Mouse (Mus musculus): ENCODE measurements around the gene Vps25. TPM values are rescaled to one million over a fixed set of nuclear protein-coding genes. Genes with fewer than 3 reads are reported as not detected.

Vps25 gene
- polyA plus RNA-seq, 1 experiment, result 19.2 TPM

DNA sequence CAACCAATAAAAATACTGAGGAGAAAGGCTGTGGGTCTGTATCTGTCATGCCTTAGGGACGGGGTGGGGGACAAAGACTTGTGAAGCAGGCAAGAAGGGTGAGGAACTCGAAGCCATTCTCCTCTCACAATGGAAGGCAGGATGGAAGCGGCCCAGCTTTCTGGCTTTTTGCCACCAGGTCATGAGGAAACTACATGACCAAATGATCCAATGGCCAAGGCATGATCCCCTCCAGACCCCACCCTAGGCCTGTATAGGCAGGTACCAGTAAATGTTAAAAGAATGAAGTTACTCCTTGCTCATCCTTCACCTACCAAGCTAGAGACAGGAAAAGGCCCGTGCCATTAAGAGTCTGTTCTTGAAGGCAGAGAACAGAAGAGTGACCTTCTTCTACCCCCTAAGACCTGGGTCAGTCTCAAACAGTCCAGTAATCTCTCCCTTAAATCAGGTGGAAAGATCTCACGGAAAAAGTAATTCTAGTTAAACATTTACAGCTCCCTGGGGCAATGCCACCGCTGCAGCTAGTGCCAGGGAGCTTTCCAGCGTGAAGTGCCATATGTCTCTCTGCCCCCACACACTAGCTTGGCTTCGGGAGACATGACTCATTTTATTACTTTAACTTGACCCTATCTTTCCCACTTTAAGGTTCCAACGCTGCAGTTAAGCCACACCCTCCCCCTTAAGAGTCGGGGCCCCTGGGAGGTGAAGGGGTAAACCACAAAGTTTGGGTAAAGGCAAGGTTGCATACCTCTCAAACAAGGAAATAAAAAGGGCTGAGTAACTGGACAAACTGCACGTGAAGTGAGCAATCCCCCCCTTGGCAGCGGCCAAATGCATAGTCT lies 24.1 kb downstream of the Vps25 start:
- H3K4me3 ChIP-seq (replicated peaks), result peak overlapping the region; percentile 83
- H3K9me3 ChIP-seq (ENCODE audit: control insufficient read depth, low read length), result no peaks in the 10 kb centered on the region
- TF ChIP-seq TAL1 (IDR thresholded peaks at IDR 0.05; ENCODE audit: low read length), result no peak
- peak; percentile 46 for TF ChIP-seq GATA1 (IDR thresholded peaks at IDR 0.05; ENCODE audit: low read length)
- peaks cover 43% of the 10 kb centered on the region for H3K36me3 ChIP-seq (ENCODE audit: control insufficient read depth)
- H3K27me3 ChIP-seq (ENCODE audit: control insufficient read depth), result peaks cover 5% of the 10 kb centered on the region
- peaks cover 38% of the 10 kb centered on the region for H3K4me1 ChIP-seq (ENCODE audit: control insufficient read depth)

DNA sequence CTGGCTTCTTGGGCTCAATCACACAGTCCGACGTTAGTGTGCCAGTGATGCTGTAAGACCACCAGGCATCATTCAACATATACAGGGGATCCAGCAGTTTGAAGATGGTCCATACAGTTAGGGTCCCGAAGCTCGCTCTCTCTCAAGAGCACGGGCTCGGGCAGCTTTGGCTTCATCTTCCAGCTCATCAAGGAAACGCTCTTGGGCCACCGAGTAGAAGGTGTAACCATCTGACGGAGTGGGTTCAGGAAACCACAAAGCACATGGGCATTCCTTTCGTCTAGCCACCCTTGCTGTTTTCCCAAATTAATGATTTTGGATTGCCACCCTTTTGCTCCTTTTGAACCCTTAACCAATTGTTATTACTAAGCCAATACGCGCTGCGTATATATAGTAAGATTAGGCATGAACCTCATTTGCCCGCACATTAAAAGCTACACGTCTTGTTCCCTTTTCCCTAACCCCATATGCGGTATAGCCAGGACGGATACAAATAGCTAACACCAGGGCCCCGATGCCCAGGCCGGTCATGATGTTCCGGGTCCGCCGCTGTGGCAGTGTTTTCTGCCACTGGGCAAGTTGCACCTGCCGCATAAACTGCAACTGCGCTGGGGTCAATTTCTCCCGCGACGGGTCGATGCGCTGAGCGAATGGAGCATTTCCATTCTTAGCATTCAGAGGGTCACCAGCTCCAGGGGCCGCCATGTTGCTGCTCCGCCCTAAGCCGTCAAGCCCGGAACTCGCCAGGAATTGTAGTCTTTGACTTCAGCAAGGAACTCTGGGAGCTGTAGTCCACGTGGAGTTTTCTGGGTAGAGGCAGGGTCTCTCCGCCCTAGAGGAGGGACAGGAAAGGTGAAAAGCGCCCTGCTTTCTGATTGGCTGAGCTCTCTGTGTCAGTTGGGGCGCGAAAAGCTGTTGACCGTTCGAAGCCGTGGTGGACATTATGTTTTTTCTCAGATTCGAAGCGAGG lies 25.0 kb downstream of the Vps25 start, which contains the start of the genes Cntd1 and Coa3:
Gene Cntd1, plus strand, starts transcription at position 790 of the 970 bp plus-strand sequence.
Gene Coa3, minus strand, starts transcription at position 892 of the 970 bp plus-strand sequence.
- Histone ChIP-seq H3K4me3 (replicated peaks) (peak within 1 kb of the TSS; percentile 83), H3K4me1 (ENCODE audit: control insufficient read depth) (peaks cover 38% of the 10 kb centered on the region), H3K9me3 (ENCODE audit: control insufficient read depth, low read length) (no peaks in the 10 kb centered on the region), H3K36me3 (ENCODE audit: control insufficient read depth) (peaks cover 41% of the 10 kb centered on the region), H3K27me3 (ENCODE audit: control insufficient read depth) (peaks cover 5% of the 10 kb centered on the region)
- TF ChIP-seq TAL1 (IDR thresholded peaks at IDR 0.05; ENCODE audit: low read length), result no peak

DNA sequence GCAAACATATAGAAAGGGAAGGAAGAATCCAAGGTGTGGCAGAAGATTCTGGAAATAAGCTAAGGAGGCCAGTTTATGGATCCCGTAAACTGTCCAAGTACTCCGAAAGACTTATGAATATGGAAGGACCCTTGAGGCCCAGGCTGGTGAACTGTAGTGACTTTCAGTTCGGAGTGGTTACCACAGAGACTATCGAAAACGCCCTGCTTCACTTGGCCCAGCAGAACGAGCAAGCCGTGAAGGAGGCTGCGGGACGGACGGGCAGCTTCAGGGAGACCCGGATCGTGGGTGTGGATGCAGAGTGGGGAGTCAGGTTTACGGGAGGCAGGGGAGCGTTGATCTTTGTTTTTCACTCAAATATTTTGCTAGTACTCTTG lies 25.7 kb downstream of the Vps25 start:
- H3K4me1 ChIP-seq (ENCODE audit: control insufficient read depth), result peaks cover 38% of the 10 kb centered on the region
- H3K9me3 ChIP-seq (ENCODE audit: control insufficient read depth, low read length), result no peaks in the 10 kb centered on the region
- H3K36me3 ChIP-seq (ENCODE audit: control insufficient read depth), result peaks cover 42% of the 10 kb centered on the region
- H3K4me3 ChIP-seq (replicated peaks), result peak overlapping the region; percentile 83
- TF ChIP-seq TAL1 (IDR thresholded peaks at IDR 0.05; ENCODE audit: low read length) (no peak), GATA1 (IDR thresholded peaks at IDR 0.05; ENCODE audit: low read length) (no peak)
- peaks cover 5% of the 10 kb centered on the region for H3K27me3 ChIP-seq (ENCODE audit: control insufficient read depth)

DNA sequence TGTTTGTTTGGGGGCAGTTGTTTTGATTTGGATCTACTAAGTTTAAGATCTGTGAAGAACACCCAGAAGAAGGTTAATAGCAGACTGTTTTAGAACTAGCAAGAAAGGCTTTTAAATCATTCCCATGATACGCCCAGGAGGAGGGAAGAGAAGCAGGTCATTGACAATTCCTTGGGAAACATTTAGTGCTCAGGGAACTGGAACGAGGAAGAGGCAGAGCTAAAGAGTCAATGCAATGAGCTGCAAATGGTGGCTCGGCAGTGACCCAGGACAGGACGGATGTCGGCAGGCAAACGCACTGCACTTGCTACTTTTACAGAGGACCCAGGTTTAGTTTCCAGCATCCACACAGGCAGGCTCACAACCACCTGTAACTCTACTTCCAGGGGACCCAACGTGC lies 27.3 kb downstream of the Vps25 start:
- Histone ChIP-seq H3K4me1 (ENCODE audit: control insufficient read depth) (peaks cover 38% of the 10 kb centered on the region), H3K4me3 (replicated peaks) (no peak overlapping the region), H3K9me3 (ENCODE audit: control insufficient read depth, low read length) (no peaks in the 10 kb centered on the region), H3K27me3 (ENCODE audit: control insufficient read depth) (peaks cover 5% of the 10 kb centered on the region), H3K36me3 (ENCODE audit: control insufficient read depth) (peaks cover 48% of the 10 kb centered on the region)
- TF ChIP-seq GATA1 (IDR thresholded peaks at IDR 0.05; ENCODE audit: low read length) (no peak), TAL1 (IDR thresholded peaks at IDR 0.05; ENCODE audit: low read length) (no peak)

DNA sequence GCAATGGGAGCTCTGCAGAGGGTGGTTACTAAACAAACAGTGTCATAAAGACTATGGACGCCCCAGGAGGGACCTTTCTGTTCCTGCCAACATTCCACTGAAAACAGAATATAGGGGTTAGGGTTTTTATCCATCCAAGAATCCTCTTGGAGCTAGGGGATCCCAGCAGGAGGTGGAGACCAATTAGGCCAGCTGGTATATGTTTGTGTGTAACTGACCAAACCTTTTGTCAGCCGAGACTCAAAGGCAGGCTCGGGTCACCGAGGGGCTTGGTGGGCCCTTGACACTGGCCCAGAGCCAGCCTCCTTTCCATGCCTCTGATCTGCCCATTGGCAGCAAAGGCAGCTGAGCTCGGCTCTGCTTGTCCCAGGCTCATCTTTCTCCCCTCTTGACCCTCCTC lies 29.4 kb downstream of the Vps25 start:
- TF ChIP-seq TAL1 (IDR thresholded peaks at IDR 0.05; ENCODE audit: low read length), result no peak
- TF ChIP-seq GATA1 (IDR thresholded peaks at IDR 0.05; ENCODE audit: low read length), result no peak
- Histone ChIP-seq H3K4me3 (replicated peaks) (no peak overlapping the region), H3K27me3 (ENCODE audit: control insufficient read depth) (peaks cover 5% of the 10 kb centered on the region), H3K4me1 (ENCODE audit: control insufficient read depth) (peaks cover 17% of the 10 kb centered on the region), H3K36me3 (ENCODE audit: control insufficient read depth) (peaks cover 48% of the 10 kb centered on the region), H3K9me3 (ENCODE audit: control insufficient read depth, low read length) (no peaks in the 10 kb centered on the region)

DNA sequence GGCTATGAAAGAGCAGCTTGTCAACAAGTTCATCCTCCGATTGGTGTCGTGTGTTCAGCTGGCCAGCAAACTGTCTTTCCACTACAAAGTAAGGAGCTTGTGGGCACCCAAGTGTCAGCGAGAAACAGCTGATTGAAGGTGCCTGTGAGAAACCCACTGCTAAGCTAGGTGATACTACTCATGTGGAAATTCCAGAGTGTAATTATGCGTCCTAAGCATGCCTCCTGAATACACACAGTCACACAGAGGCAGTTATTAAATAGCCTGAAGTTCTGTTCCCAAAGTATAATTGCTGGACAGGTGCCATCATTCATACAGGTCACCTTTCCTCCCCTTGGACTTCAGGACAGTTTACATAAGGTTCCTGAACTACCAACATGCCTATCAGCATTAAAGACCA lies 30.3 kb downstream of the Vps25 start:
- H3K9me3 ChIP-seq (ENCODE audit: control insufficient read depth, low read length), result no peaks in the 10 kb centered on the region
- peaks cover 55% of the 10 kb centered on the region for H3K36me3 ChIP-seq (ENCODE audit: control insufficient read depth)
- H3K4me1 ChIP-seq (ENCODE audit: control insufficient read depth), result peaks cover 8% of the 10 kb centered on the region
- TF ChIP-seq GATA1 (IDR thresholded peaks at IDR 0.05; ENCODE audit: low read length), result no peak
- TF ChIP-seq TAL1 (IDR thresholded peaks at IDR 0.05; ENCODE audit: low read length), result no peak
- H3K4me3 ChIP-seq (replicated peaks), result no peak overlapping the region
- peaks cover 5% of the 10 kb centered on the region for H3K27me3 ChIP-seq (ENCODE audit: control insufficient read depth)

DNA sequence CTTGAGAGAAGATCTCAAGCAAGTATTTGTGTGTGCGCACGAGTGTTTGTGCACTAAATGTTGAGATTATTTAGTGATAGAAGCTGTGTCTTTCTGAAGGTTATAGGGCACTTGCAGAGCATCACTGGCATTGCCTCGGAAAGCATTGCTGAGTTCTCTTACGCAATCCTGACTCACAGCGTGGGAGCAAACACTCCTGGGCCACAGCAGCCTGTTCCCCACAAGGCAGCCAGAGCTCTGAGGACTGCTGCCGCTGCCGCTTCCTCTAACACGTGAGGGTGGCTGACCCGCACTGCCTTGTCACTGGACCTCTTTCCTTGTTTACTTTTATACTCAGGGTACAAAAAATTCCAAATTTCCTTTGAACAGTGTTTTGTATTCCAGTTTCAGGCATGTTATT lies 33.8 kb downstream of the Vps25 start:
- H3K36me3 ChIP-seq (ENCODE audit: control insufficient read depth), result peaks cover 90% of the 10 kb centered on the region
- H3K9me3 ChIP-seq (ENCODE audit: control insufficient read depth, low read length), result no peaks in the 10 kb centered on the region
- H3K4me1 ChIP-seq (ENCODE audit: control insufficient read depth), result no peaks in the 10 kb centered on the region; the same call in 1 of the 2 replicates
- TF ChIP-seq TAL1 (IDR thresholded peaks at IDR 0.05; ENCODE audit: low read length), result no peak
- TF ChIP-seq GATA1 (IDR thresholded peaks at IDR 0.05; ENCODE audit: low read length), result no peak
- H3K27me3 ChIP-seq (ENCODE audit: control insufficient read depth), result no peaks in the 10 kb centered on the region
- no peak overlapping the region for H3K4me3 ChIP-seq (replicated peaks)

DNA sequence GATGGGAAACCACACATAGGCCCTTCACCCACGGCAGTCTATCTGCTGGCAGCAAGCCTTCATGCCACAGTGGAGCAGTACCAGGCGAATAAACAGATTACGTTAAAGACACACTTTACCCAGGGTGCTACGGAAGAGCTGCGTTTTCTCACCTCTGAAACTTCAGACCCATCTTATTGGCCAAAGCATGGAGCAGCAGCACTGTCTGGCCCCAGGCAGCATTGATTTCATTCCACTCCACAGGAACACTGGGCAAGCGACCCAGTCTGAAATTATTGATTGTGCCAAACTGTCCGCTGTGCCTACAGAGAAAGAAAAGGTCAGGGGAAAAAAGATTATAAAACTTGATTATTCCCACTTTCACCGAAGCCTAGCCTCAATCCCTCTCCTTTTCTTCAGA lies 37.7 kb downstream of the Vps25 start:
- peaks cover 100% of the 10 kb centered on the region for H3K36me3 ChIP-seq (ENCODE audit: control insufficient read depth)

DNA sequence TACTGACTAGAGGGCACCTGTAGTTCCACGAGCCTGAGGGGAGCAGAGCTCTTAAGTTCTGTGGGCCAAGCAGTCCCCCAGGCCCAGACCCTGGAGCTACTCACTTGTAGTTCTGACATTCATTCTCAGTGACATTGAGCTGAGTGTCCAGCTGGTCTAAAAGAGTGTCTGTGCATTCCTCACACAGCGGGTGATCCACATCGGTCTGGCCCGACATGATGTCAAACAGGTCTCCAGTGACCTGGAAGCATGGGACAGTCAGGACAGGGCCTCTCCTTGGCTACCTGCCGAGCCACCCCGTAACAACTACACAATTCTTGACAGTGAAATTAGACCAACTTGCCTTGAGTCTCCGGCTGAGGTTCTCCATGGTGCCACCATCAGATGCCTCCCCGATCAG lies 41.7 kb downstream of the Vps25 start:
- no peak overlapping the region for H3K4me3 ChIP-seq (replicated peaks)
- H3K4me1 ChIP-seq (ENCODE audit: control insufficient read depth), result peaks cover 18% of the 10 kb centered on the region
- no peak for TF ChIP-seq GATA1 (IDR thresholded peaks at IDR 0.05; ENCODE audit: low read length)
- no peak for TF ChIP-seq TAL1 (IDR thresholded peaks at IDR 0.05; ENCODE audit: low read length)
- H3K36me3 ChIP-seq (ENCODE audit: control insufficient read depth), result peaks cover 100% of the 10 kb centered on the region
- no peaks in the 10 kb centered on the region for H3K27me3 ChIP-seq (ENCODE audit: control insufficient read depth)
- no peaks in the 10 kb centered on the region for H3K9me3 ChIP-seq (ENCODE audit: control insufficient read depth, low read length)

More for the DNA sequence above, 37.7 kb downstream of the Vps25 start:
- H3K4me1 ChIP-seq (ENCODE audit: control insufficient read depth), result no peaks in the 10 kb centered on the region; the same call in 1 of the 2 replicates
- no peak overlapping the region for H3K4me3 ChIP-seq (replicated peaks)
- H3K9me3 ChIP-seq (ENCODE audit: control insufficient read depth, low read length), result no peaks in the 10 kb centered on the region
- TF ChIP-seq GATA1 (IDR thresholded peaks at IDR 0.05; ENCODE audit: low read length), result no peak
- TF ChIP-seq TAL1 (IDR thresholded peaks at IDR 0.05; ENCODE audit: low read length), result no peak
- H3K27me3 ChIP-seq (ENCODE audit: control insufficient read depth), result no peaks in the 10 kb centered on the region

Data from erythroblast, embryonic 14.5 days (primary cell).